Mouse (Mus musculus): Measurements from ENCODE around the gene Ndufa5.

- no peak for TF ChIP-seq CTCF (IDR thresholded peaks at IDR 0.05; ENCODE audit: low read depth, low read length)
- TF ChIP-seq POLR2A (IDR thresholded peaks at IDR 0.05; ENCODE audit: insufficient read depth, low read length), result no peak
These were observed 13.1 kb downstream of the Ndufa5 start, which contains the start of gene Iqub for GRCm38 (mm10) chr6:24514552-24515284.

Measured in ES-Bruce4 (cell line).